Mouse (Mus musculus) MEL (cell line): ENCODE measurements around the gene Dnajc4. TPM values are rescaled to one million over a fixed set of nuclear protein-coding genes. Genes with fewer than 3 reads are reported as not detected.

Source experiments
- DNase-seq: peaks from one replicate; pipeline ENCODE4 v3.0.0; 2011; ENCODE audit warnings: low read depth, low spot score
- H3K27ac ChIP-seq: 2 replicates; pipeline ENCODE4 v1.5.1; 2012; ENCODE audit warnings: low read depth, mild to moderate bottlenecking, control low read depth, low read length, moderate library complexity; ENCODE audit not compliant: control insufficient read depth
- H3K27me3 ChIP-seq, 2 experiments: fragments of 150-350 bp in 1 of 2; sonication (generic) in 1 of 2; 2 replicates each; pipeline ENCODE4 v1.6.1; 2012; ENCODE audit warnings: low read length in 2 of 2, mild to moderate bottlenecking in 2 of 2, improper control_type of control experiment in 1 of 2, moderate library complexity in 1 of 2; ENCODE audit not compliant: insufficient read depth in 2 of 2, control insufficient read depth in 1 of 2
- H3K36me3 ChIP-seq, 2 experiments: 2 replicates each; pipeline ENCODE4 v1.6.1; 2012 to 2014; ENCODE audit warnings: low read length in 2 of 2, improper control_type of control experiment in 1 of 2, inconsistent platforms in 1 of 2, mild to moderate bottlenecking in 1 of 2; ENCODE audit not compliant: insufficient read depth in 2 of 2, control insufficient read depth in 1 of 2
- H3K4me1 ChIP-seq, 2 experiments: fragments of 150-350 bp in 1 of 2; sonication (generic) in 1 of 2; 2 replicates each; pipeline ENCODE4 v1.6.1; 2012; ENCODE audit warnings: low read length in 2 of 2, improper control_type of control experiment in 1 of 2, mild to moderate bottlenecking in 1 of 2; ENCODE audit not compliant: insufficient read depth in 2 of 2, control insufficient read depth in 1 of 2
- H3K4me3 ChIP-seq, 2 experiments: fragments of 150-350 bp in 1 of 2; sonication (generic) in 1 of 2; 2 replicates each; pipeline ENCODE4 v1.5.1; 2012; ENCODE audit warnings: low read depth in 2 of 2, low read length in 2 of 2, mild to moderate bottlenecking in 2 of 2, moderate library complexity in 2 of 2, control low read depth in 1 of 2, improper control_type of control experiment in 1 of 2; ENCODE audit not compliant: control insufficient read depth in 1 of 2, insufficient read depth in 1 of 2
- H3K79me2 ChIP-seq: 2 replicates; pipeline ENCODE4 v1.6.1; 2012; ENCODE audit warnings: mild to moderate bottlenecking, low read length, moderate library complexity; ENCODE audit not compliant: control insufficient read depth, poor library complexity, insufficient read depth
- H3K9ac ChIP-seq: 2 replicates; pipeline ENCODE4 v1.6.1; 2012; ENCODE audit warnings: low read depth, mild to moderate bottlenecking, control low read depth, low read length, moderate library complexity; ENCODE audit not compliant: control insufficient read depth, poor library complexity, severe bottlenecking
- H3K9me3 ChIP-seq: fragments of 150-350 bp; sonication (generic); replicated peaks from 2 replicates; pipeline ENCODE4 v1.6.1; 2012; ENCODE audit warnings: mild to moderate bottlenecking, low read length, improper control_type of control experiment, moderate library complexity; ENCODE audit not compliant: insufficient read depth
- CHD2 ChIP-seq: IDR thresholded peaks from 2 replicates; pipeline ENCODE4 v1.6.1; 2011; ENCODE audit warnings: low read length, improper control_type of control experiment
- ELF1 ChIP-seq: IDR thresholded peaks from 2 replicates; pipeline ENCODE4 v1.6.1; 2014; ENCODE audit warnings: low read depth, mild to moderate bottlenecking, inconsistent platforms, low read length, improper control_type of control experiment, moderate library complexity
- EP300 ChIP-seq, 2 experiments: IDR thresholded peaks; 2 replicates each; pipeline ENCODE4 v1.6.1; 2011; ENCODE audit warnings: improper control_type of control experiment in 2 of 2, low read length in 2 of 2, low read depth in 1 of 2, mild to moderate bottlenecking in 1 of 2
- ETS1 ChIP-seq: IDR thresholded peaks from 2 replicates; pipeline ENCODE4 v1.6.1; 2012; ENCODE audit warnings: low read depth, mild to moderate bottlenecking, inconsistent platforms, low read length, improper control_type of control experiment, moderate library complexity
- GABPA ChIP-seq: IDR thresholded peaks from 2 replicates; pipeline ENCODE4 v1.6.1; 2012; ENCODE audit warnings: low read depth, mild to moderate bottlenecking, inconsistent platforms, low read length, improper control_type of control experiment, moderate library complexity
- GATA1 ChIP-seq: IDR thresholded peaks from 2 replicates; pipeline ENCODE4 v1.6.1; 2011; ENCODE audit warnings: low read depth, low read length, improper control_type of control experiment
- HCFC1 ChIP-seq: IDR thresholded peaks from 2 replicates; pipeline ENCODE4 v1.6.1; 2012; ENCODE audit warnings: low read depth, mild to moderate bottlenecking, inconsistent platforms, low read length, improper control_type of control experiment, moderate library complexity
- JUND ChIP-seq: IDR thresholded peaks from 2 replicates; pipeline ENCODE4 v1.6.1; 2011; ENCODE audit warnings: low read depth, mild to moderate bottlenecking, improper control_type of control experiment, low read length
- KAT2A ChIP-seq: conservative IDR thresholded peaks from 2 replicates; pipeline ENCODE4 v1.6.1; 2012; ENCODE audit warnings: low read depth, low read length, improper control_type of control experiment, inconsistent platforms
- MAX ChIP-seq: IDR thresholded peaks from 2 replicates; pipeline ENCODE4 v1.6.1; 2011; ENCODE audit warnings: low read length, improper control_type of control experiment
- MAZ ChIP-seq: IDR thresholded peaks from 2 replicates; pipeline ENCODE4 v1.6.1; 2012; ENCODE audit warnings: low read depth, mild to moderate bottlenecking, inconsistent platforms, low read length, improper control_type of control experiment
- MXI1 ChIP-seq: IDR thresholded peaks from 2 replicates; pipeline ENCODE4 v1.6.1; 2011; ENCODE audit warnings: mild to moderate bottlenecking, low read depth, low read length, improper control_type of control experiment
- MYC ChIP-seq: IDR thresholded peaks from 2 replicates; pipeline ENCODE4 v1.6.1; 2011; ENCODE audit warnings: low read depth, mild to moderate bottlenecking, low read length, improper control_type of control experiment, moderate library complexity
- NELFE ChIP-seq: IDR thresholded peaks from 2 replicates; pipeline ENCODE4 v1.6.1; 2011; ENCODE audit warnings: low read depth, low read length, improper control_type of control experiment
- POLR2A ChIP-seq, 2 experiments: IDR thresholded peaks; 2 replicates each; pipeline ENCODE4 v1.6.1; 2011 to 2012; ENCODE audit warnings: low read length in 2 of 2, mild to moderate bottlenecking in 2 of 2, control low read depth in 1 of 2, improper control_type of control experiment in 1 of 2, low read depth in 1 of 2, moderate library complexity in 1 of 2; ENCODE audit not compliant: control insufficient read depth in 1 of 2, insufficient read depth in 1 of 2, poor library complexity in 1 of 2
- POLR2AphosphoS2 ChIP-seq: IDR thresholded peaks from 2 replicates; pipeline ENCODE4 v1.6.1; 2011; ENCODE audit warnings: low read length, improper control_type of control experiment
- RAD21 ChIP-seq: IDR thresholded peaks from 2 replicates; pipeline ENCODE4 v1.6.1; 2011; ENCODE audit warnings: mild to moderate bottlenecking, low read depth, low read length, improper control_type of control experiment
- RCOR1 ChIP-seq: IDR thresholded peaks from 2 replicates; pipeline ENCODE4 v1.6.1; 2012; ENCODE audit warnings: low read depth, mild to moderate bottlenecking, inconsistent platforms, low read length, improper control_type of control experiment
- SIN3A ChIP-seq: IDR thresholded peaks from 2 replicates; pipeline ENCODE4 v1.6.1; 2012; ENCODE audit warnings: low read length, improper control_type of control experiment, inconsistent platforms
- TAL1 ChIP-seq: IDR thresholded peaks from 2 replicates; pipeline ENCODE4 v1.6.1; 2012; ENCODE audit warnings: mild to moderate bottlenecking, inconsistent platforms, low read length, moderate library complexity, mixed read lengths
- TBP ChIP-seq: IDR thresholded peaks from 2 replicates; pipeline ENCODE4 v1.8.0; 2011; ENCODE audit warnings: low read depth, low read length, improper control_type of control experiment
- TCF12 ChIP-seq: IDR thresholded peaks from 2 replicates; pipeline ENCODE4 v1.6.1; 2014; ENCODE audit warnings: low read depth, mild to moderate bottlenecking, inconsistent platforms, low read length, improper control_type of control experiment, moderate library complexity
- USF1 ChIP-seq: IDR thresholded peaks from 2 replicates; pipeline ENCODE4 v1.6.1; 2014; ENCODE audit warnings: low read depth, mild to moderate bottlenecking, inconsistent platforms, low read length, improper control_type of control experiment, moderate library complexity
- USF2 ChIP-seq, 2 experiments: IDR thresholded peaks; 2 replicates each; pipeline ENCODE4 v1.6.1; 2011 to 2012; ENCODE audit warnings: improper control_type of control experiment in 2 of 2, low read length in 2 of 2, borderline replicate concordance in 1 of 2, inconsistent platforms in 1 of 2, low read depth in 1 of 2, mild to moderate bottlenecking in 1 of 2; ENCODE audit not compliant: insufficient read depth in 1 of 2
- ZC3H11A ChIP-seq: IDR thresholded peaks from 2 replicates; pipeline ENCODE4 v1.6.1; 2012; ENCODE audit warnings: low read depth, mild to moderate bottlenecking, inconsistent platforms, low read length, improper control_type of control experiment
- ZKSCAN1 ChIP-seq: IDR thresholded peaks from 2 replicates; pipeline ENCODE4 v1.6.1; 2012; ENCODE audit warnings: low read depth, mild to moderate bottlenecking, inconsistent platforms, low read length, improper control_type of control experiment, moderate library complexity
- ZMIZ1 ChIP-seq: IDR thresholded peaks from 2 replicates; pipeline ENCODE4 v1.6.1; 2012; ENCODE audit warnings: low read depth, mild to moderate bottlenecking, inconsistent platforms, low read length, improper control_type of control experiment, moderate library complexity
- polyA plus RNA-seq, 2 experiments: library from polyadenylated mRNA; stranded (reverse) in 1 of 2; unstranded in 1 of 2; fragments of >175 nt in 1 of 2; fragments of >200 nt in 1 of 2; gene quantifications; 2 replicates each; pipeline versions ENCODE4 v1.2.1 to v1.2.4; 2012; ENCODE audit warnings: low replicate concordance in 2 of 2, low read depth in 1 of 2; ENCODE audit not compliant: insufficient read length in 2 of 2, insufficient read depth in 1 of 2, missing spikeins in 1 of 2
- total RNA-seq: library from RNA; depleted of rRNA; stranded (reverse); fragments of 300-350 nt; gene quantifications from 2 replicates; pipeline ENCODE4 v1.2.3, GENCODE M21; 2012

Gene Dnajc4
- total and polyA plus RNA-seq, 3 experiments, result 4.2 to 12.9 TPM; not detected in 1

GRCm38 (mm10) chr19:7018546-7018945 is 26.2 kb upstream of the Dnajc4 start:
- H3K4me3 ChIP-seq, result peak overlapping the region; percentile 76 to 94

GRCm38 (mm10) chr19:7017541-7018457 is 25.4 kb upstream of the Dnajc4 start:
- peak overlapping the region; percentile 76 to 94 for H3K4me3 ChIP-seq
- H3K27me3 ChIP-seq, result no peaks in the 10 kb centered on the region
- TF ChIP-seq JUND, result no peak
- no peak for TF ChIP-seq RAD21
- no peak for TF ChIP-seq USF2 (IDR thresholded peaks at IDR 0.05; ENCODE audit: borderline replicate concordance in 1 of 2, insufficient read depth in 1 of 2, low read depth in 1 of 2, low read length in 2 of 2)
- TF ChIP-seq ELF1, result peak; percentile 80
- peak; percentile 78 for TF ChIP-seq HCFC1
- no peak for TF ChIP-seq ZKSCAN1
- peak; percentile 71 for TF ChIP-seq NELFE
- TF ChIP-seq POLR2A (IDR thresholded peaks at IDR 0.05; ENCODE audit: control insufficient read depth in 1 of 2, insufficient read depth in 1 of 2, low read depth in 1 of 2, low read length in 2 of 2, poor library complexity in 1 of 2), result peak; percentile 47 to 92; a peak in 2 of 4 replicates
- TF ChIP-seq TCF12, result peak; percentile 97
- TF ChIP-seq MYC, result 0 out of 2 replicates have a peak, but pooled peaks have one; percentile 55
- TF ChIP-seq TAL1, result peak; percentile 93
- peak; percentile 87 for TF ChIP-seq RCOR1
- TF ChIP-seq TBP, result peak; percentile 77
- TF ChIP-seq MXI1, result peak; percentile 66
- peak; percentile 44; the same call in 1 of the 2 replicates for TF ChIP-seq MAX
- TF ChIP-seq POLR2AphosphoS2, result peak; percentile 75; the same call in 1 of the 2 replicates
- TF ChIP-seq USF1, result no peak
- 0 out of 2 replicates have a peak, but pooled peaks have one; percentile 32 for TF ChIP-seq MAZ
- TF ChIP-seq ZC3H11A, result no peak
- TF ChIP-seq CHD2, result peak; percentile 56; the same call in 1 of the 2 replicates
- TF ChIP-seq KAT2A, result no peak; the same call in 1 of the 2 replicates
- TF ChIP-seq ZMIZ1, result peak; percentile 89
- TF ChIP-seq GATA1, result peak; percentile 98
- TF ChIP-seq ETS1, result peak; percentile 92
- peak; percentile 93 for TF ChIP-seq SIN3A
- TF ChIP-seq EP300 (IDR thresholded peaks at IDR 0.05; ENCODE audit: low read depth in 1 of 2, low read length in 2 of 2), result peak; percentile 84 to 97
- peaks cover 9 to 28% of the 10 kb centered on the region in 2 experiments for H3K4me1 ChIP-seq
- H3K36me3 ChIP-seq, result peaks cover 6 to 36% of the 10 kb centered on the region in 2 experiments
- peak overlapping the region; percentile 96 for H3K9ac ChIP-seq
- no peaks in the 10 kb centered on the region for H3K9me3 ChIP-seq
- peaks cover 27% of the 10 kb centered on the region for H3K79me2 ChIP-seq
- DNase-seq, result peak; percentile 97
- H3K27ac ChIP-seq, result peak overlapping the region; percentile 99

More at GRCm38 (mm10) chr19:7018546-7018945, 26.2 kb upstream of the Dnajc4 start:
- Histone ChIP-seq H3K9me3 (no peaks in the 10 kb centered on the region), H3K36me3 (peaks cover 6 to 36% of the 10 kb centered on the region in 2 experiments), H3K4me1 (peaks cover 9 to 28% of the 10 kb centered on the region in 2 experiments), H3K79me2 (peaks cover 25% of the 10 kb centered on the region), H3K27ac (peak overlapping the region; percentile 99), H3K9ac (peak overlapping the region; percentile 96), H3K27me3 (no peaks in the 10 kb centered on the region)
- DNase-seq, result no peak
- no peak for TF ChIP-seq GABPA
- 0 out of 2 replicates have a peak, but pooled peaks have one; percentile 13 for TF ChIP-seq MYC
- no peak for TF ChIP-seq ELF1
- 0 out of 2 replicates have a peak, but pooled peaks have one; percentile 12 for TF ChIP-seq MAZ
